Mouse (Mus musculus) thymus, postnatal 4 days (tissue): ENCODE results near the gene Epha4.

Experiments used
- DNase-seq: peaks from one replicate; pipeline ENCODE4 v3.0.0; 2021

The Epha4 gene

GRCm38 (mm10) chr1:77514963-77515650, at the start of gene Epha4:
TSS of gene Epha4 (minus strand) at chr1:77515088.
- DNase-seq = peak; percentile 51

GRCm38 (mm10) chr1:77556199-77556598, 41.3 kb upstream of the Epha4 start:
- no peak for DNase-seq

GRCm38 (mm10) chr1:77551927-77552326, 37.0 kb upstream of the Epha4 start:
- no peak for DNase-seq

GRCm38 (mm10) chr1:77545722-77546121, 30.8 kb upstream of the Epha4 start:
- DNase-seq = no peak

- no peak for DNase-seq
These were observed 30.1 kb upstream of the Epha4 start for GRCm38 (mm10) chr1:77545035-77545434.

GRCm38 (mm10) chr1:77544279-77544678, 29.4 kb upstream of the Epha4 start:
- no peak for DNase-seq

GRCm38 (mm10) chr1:77539945-77540344, 25.1 kb upstream of the Epha4 start:
- DNase-seq = no peak

- DNase-seq = no peak
These were observed 23.7 kb upstream of the Epha4 start for GRCm38 (mm10) chr1:77538559-77538958.

GRCm38 (mm10) chr1:77535905-77536304, 21.0 kb upstream of the Epha4 start:
- no peak for DNase-seq

- DNase-seq = no peak
These were observed 17.8 kb upstream of the Epha4 start for GRCm38 (mm10) chr1:77532576-77533183.

GRCm38 (mm10) chr1:77531934-77532575, 17.2 kb upstream of the Epha4 start:
- DNase-seq = no peak

- DNase-seq = no peak
These were observed 10.2 kb upstream of the Epha4 start for GRCm38 (mm10) chr1:77525082-77525481.

- no peak for DNase-seq
These were observed 8.5 kb upstream of the Epha4 start for GRCm38 (mm10) chr1:77523354-77523753.

GRCm38 (mm10) chr1:77521640-77522539, 7.0 kb upstream of the Epha4 start:
- no peak for DNase-seq

GRCm38 (mm10) chr1:77518715-77519114, 3.8 kb upstream of the Epha4 start:
- DNase-seq = no peak

- DNase-seq = peak; percentile 84
These were observed 1.5 kb upstream of the Epha4 start for GRCm38 (mm10) chr1:77516203-77516991.

GRCm38 (mm10) chr1:77515651-77515981, 728 bp upstream of the Epha4 start:
- DNase-seq = no peak

GRCm38 (mm10) chr1:77514325-77514962, 444 bp downstream of the Epha4 start:
- no peak for DNase-seq

- DNase-seq = no peak
These were observed 946 bp downstream of the Epha4 start for GRCm38 (mm10) chr1:77513959-77514324.

GRCm38 (mm10) chr1:77513411-77513941, 1.4 kb downstream of the Epha4 start:
- no peak for DNase-seq

- DNase-seq = no peak
These were observed 2.3 kb downstream of the Epha4 start for GRCm38 (mm10) chr1:77512431-77513195.
